Mouse (Mus musculus) spleen, adult 2 months (tissue): ENCODE results near the gene Wbp4. TPM values are rescaled to one million over a fixed set of nuclear protein-coding genes. Genes with fewer than 3 reads are reported as not detected.
"Not testable (repeated sequence)": the region's sequence is repeated elsewhere in the genome, so short reads cannot be mapped to it uniquely, and the experiment has no call there.

Experiments
- DNase-seq, 2 experiments: peaks; one replicate each; pipeline versions ENCODE4 v3.0.0 to v3.0.0-alpha.2; 2012 to 2021; ENCODE audit warnings: low spot score in 2 of 2, low read depth in 1 of 2
- H3K27ac ChIP-seq: fragments of 200-500 bp; 2 replicates; pipeline ENCODE4 v1.5.1; 2012; ENCODE audit warnings: low read length, inconsistent platforms; ENCODE audit not compliant: insufficient read depth
- H3K27me3 ChIP-seq: fragments of 200-500 bp; 2 replicates; pipeline ENCODE4 v1.6.1; 2012; ENCODE audit warnings: mild to moderate bottlenecking, moderate library complexity, low read length, inconsistent platforms; ENCODE audit not compliant: control insufficient read depth, insufficient read depth
- H3K36me3 ChIP-seq: fragments of 200-500 bp; 2 replicates; pipeline ENCODE4 v1.6.1; 2012; ENCODE audit warnings: mild to moderate bottlenecking, low read length, inconsistent platforms; ENCODE audit not compliant: control insufficient read depth, insufficient read depth
- H3K4me1 ChIP-seq: fragments of 200-500 bp; 2 replicates; pipeline ENCODE4 v1.6.1; 2011; ENCODE audit warnings: inconsistent platforms; ENCODE audit not compliant: control insufficient read depth, insufficient read depth, insufficient read length
- H3K4me3 ChIP-seq: fragments of 200-500 bp; 2 replicates; pipeline ENCODE4 v1.5.1; 2011; ENCODE audit warnings: mild to moderate bottlenecking, inconsistent platforms; ENCODE audit not compliant: insufficient read depth, insufficient read length; ENCODE audit errors: extremely low read depth
- CTCF ChIP-seq: fragments of 200-500 bp; IDR thresholded peaks from 2 replicates; pipeline ENCODE4 v1.5.1; 2011; ENCODE audit warnings: mild to moderate bottlenecking, inconsistent platforms; ENCODE audit not compliant: insufficient read depth, insufficient read length, insufficient replicate concordance; ENCODE audit errors: extremely low read depth
- POLR2A ChIP-seq: fragments of 200-500 bp; IDR thresholded peaks from 2 replicates; pipeline ENCODE4 v1.6.1; 2011; ENCODE audit warnings: low read depth, low read length, inconsistent platforms
- WGBS: fragments of 180-500 bp; shearing (Covaris S2); methylation state at CpG from one replicate; pipeline ENCODE4 v1.1.7; 2018; 5-methylcytosine and 5-hydroxymethylcytosine counted together
- polyA plus RNA-seq: library from polyadenylated mRNA; depleted of rRNA; stranded (reverse); fragments of >200 nt; gene quantifications from 2 replicates; pipeline ENCODE4 v1.2.3, GENCODE M21; 2012

The Wbp4 gene
- polyA plus RNA-seq, 1 experiment: 2.6 TPM

DNA sequence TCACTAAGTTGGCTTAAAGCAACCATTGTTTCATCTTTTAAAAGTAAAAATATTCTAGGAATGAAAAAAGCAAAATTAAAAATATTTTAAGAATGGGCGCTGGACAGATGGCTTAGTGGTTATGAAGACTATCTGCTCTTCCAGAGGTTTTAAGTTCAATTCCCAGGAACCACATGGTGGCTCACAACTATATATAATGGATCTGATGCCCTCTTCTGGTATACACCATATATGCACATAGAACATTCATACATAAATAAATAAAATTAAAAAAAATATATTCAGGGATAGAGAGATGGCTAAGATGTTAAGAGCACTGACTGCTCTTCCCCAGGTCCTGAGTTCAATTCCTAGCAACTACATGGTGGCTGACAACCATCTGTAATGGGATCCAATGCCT lies 15.7 kb downstream of the Wbp4 start:
- H3K4me3 ChIP-seq: no peak overlapping the region
- DNase-seq: no peak
- TF ChIP-seq CTCF: no peak
- TF ChIP-seq POLR2A: no peak
- H3K27me3 ChIP-seq: no peaks in the 10 kb centered on the region
- H3K4me1 ChIP-seq: peaks cover 5% of the 10 kb centered on the region; the same call in 1 of the 2 replicates
- peaks cover 24% of the 10 kb centered on the region for H3K36me3 ChIP-seq
- WGBS: 86% methylated on average over 1 of the region's 1 CpGs
- H3K27ac ChIP-seq: no peak overlapping the region

GRCm38 (mm10) chr14:79460988-79461387 lies 20.3 kb downstream of the Wbp4 start:
- Histone ChIP-seq H3K4me1 (peaks cover 9% of the 10 kb centered on the region), H3K36me3 (peaks cover 11% of the 10 kb centered on the region), H3K27ac (peak overlapping the region; percentile 70), H3K4me3 (no peak overlapping the region), H3K27me3 (no peaks in the 10 kb centered on the region)
- 78% methylated on average over 4 of the region's 4 CpGs for WGBS
- TF ChIP-seq CTCF: no peak
- TF ChIP-seq POLR2A: no peak
- DNase-seq: no peak

GRCm38 (mm10) chr14:79460401-79460800 lies 20.9 kb downstream of the Wbp4 start:
- no peak for DNase-seq
- H3K27ac ChIP-seq: no peak overlapping the region; the same call in 1 of the 2 replicates
- no peaks in the 10 kb centered on the region for H3K27me3 ChIP-seq
- peaks cover 11% of the 10 kb centered on the region for H3K36me3 ChIP-seq
- H3K4me1 ChIP-seq: peaks cover 9% of the 10 kb centered on the region
- TF ChIP-seq POLR2A (no peak), CTCF (no peak)
- WGBS: 96% methylated on average over 1 of the region's 1 CpGs
- no peak overlapping the region for H3K4me3 ChIP-seq

GRCm38 (mm10) chr14:79452591-79452934 lies 28.8 kb downstream of the Wbp4 start:
- H3K4me1 ChIP-seq, H3K27me3 ChIP-seq, H3K4me3 ChIP-seq, H3K36me3 ChIP-seq, DNase-seq, H3K27ac ChIP-seq: not testable (repeated sequence)
- 99% methylated on average over 7 of the region's 10 CpGs for WGBS

- not testable (repeated sequence) for H3K27me3 ChIP-seq, H3K36me3 ChIP-seq, H3K4me1 ChIP-seq
- Histone ChIP-seq H3K4me3 (peak within 1 kb of the TSS; percentile 97), H3K27ac (peak within 1 kb of the TSS; percentile 59)
- WGBS: 22% methylated on average over 42 of the region's 89 CpGs
- DNase-seq: peak; percentile 73 to 75
Observed at GRCm38 (mm10) chr14:79451681-79452590, 29.4 kb downstream of the Wbp4 start, which contains the start of gene Kbtbd6. Kbtbd6 (plus strand) TSS chr14:79451835.

DNA sequence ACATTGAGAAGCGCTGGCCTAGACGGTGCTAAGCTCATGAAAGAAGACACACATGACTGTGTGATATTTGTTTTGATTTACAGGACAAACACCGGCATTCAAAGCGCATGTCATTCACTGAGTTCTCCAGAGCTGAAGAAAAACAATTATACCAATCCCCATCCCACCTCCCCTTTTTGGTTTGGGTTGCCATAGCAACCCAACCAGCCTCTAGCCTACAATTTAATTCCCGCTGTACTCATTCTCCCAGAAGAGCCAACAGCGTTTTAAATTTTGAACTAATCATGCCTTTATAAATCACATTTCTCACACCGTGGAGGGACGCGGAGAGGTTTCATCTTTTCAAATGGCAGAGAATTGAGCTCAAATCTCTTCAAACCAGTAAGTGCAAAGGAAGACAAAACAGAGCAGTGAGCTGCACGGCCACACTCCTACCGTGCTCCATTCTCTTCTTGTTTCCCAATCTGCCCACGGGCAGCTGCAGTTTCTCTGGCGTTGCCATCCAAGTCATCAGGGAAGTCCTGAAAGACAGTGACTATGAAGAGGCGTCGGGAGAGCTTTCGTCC lies 36.2 kb downstream of the Wbp4 start:
- DNase-seq: no peak
- no peak overlapping the region for H3K4me3 ChIP-seq
- 90% methylated on average over 16 of the region's 16 CpGs for WGBS
- TF ChIP-seq CTCF (no peak), POLR2A (no peak)
- peaks cover 5% of the 10 kb centered on the region; the same call in 1 of the 2 replicates for H3K4me1 ChIP-seq
- no peaks in the 10 kb centered on the region for H3K36me3 ChIP-seq
- H3K27ac ChIP-seq: no peak overlapping the region
- H3K27me3 ChIP-seq: no peaks in the 10 kb centered on the region

DNA sequence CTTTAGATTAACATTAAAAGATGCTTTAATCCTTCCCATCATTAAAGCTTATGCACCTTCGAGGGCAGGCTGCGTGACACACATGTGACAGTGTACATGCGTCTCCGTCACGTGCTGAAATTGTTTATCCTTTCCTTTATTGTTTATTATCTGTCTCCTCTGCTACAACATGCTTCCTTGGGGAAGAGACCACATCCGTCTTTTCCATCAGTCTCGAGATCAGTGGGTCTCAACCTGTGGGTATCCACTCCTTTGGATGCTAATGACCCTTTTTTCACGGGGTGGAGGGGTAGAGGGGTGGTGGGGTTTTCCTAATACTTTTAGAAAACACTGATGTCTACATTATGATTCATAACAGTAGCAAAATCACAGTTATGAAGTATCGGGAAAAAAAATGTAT lies 36.7 kb downstream of the Wbp4 start:
- TF ChIP-seq CTCF: no peak

More for the DNA sequence above, 36.7 kb downstream of the Wbp4 start:
- H3K36me3 ChIP-seq: no peaks in the 10 kb centered on the region
- WGBS: 91% methylated on average over 9 of the region's 9 CpGs
- H3K27ac ChIP-seq: no peak overlapping the region
- peaks cover 5% of the 10 kb centered on the region; the same call in 1 of the 2 replicates for H3K4me1 ChIP-seq
- H3K4me3 ChIP-seq: no peak overlapping the region
- no peak for DNase-seq
- H3K27me3 ChIP-seq: no peaks in the 10 kb centered on the region
